Mouse (Mus musculus): ENCODE results near the gene Pacsin2. TPM values are rescaled to one million over a fixed set of nuclear protein-coding genes. Genes with fewer than 3 reads are reported as not detected.
"Not testable (repeated sequence)": the region's sequence is repeated elsewhere in the genome, so short reads cannot be mapped to it uniquely, and the experiment has no call there.

The Pacsin2 gene
- polyA plus RNA-seq, 1 experiment, result 8.8 TPM

- Histone ChIP-seq H3K4me1 (ENCODE audit: control insufficient read depth) (peaks cover 49% of the 10 kb centered on the region), H3K4me3 (replicated peaks) (no peak overlapping the region), H3K36me3 (ENCODE audit: control insufficient read depth) (no peaks in the 10 kb centered on the region), H3K27me3 (ENCODE audit: control insufficient read depth) (peaks cover 7% of the 10 kb centered on the region), H3K9me3 (ENCODE audit: control insufficient read depth, low read length) (no peaks in the 10 kb centered on the region)
- TF ChIP-seq TAL1 (IDR thresholded peaks at IDR 0.05; ENCODE audit: low read length), result no peak
- no peak for TF ChIP-seq GATA1 (IDR thresholded peaks at IDR 0.05; ENCODE audit: low read length)
Observed at GRCm38 (mm10) chr15:83470443-83470842, 6.0 kb upstream of the Pacsin2 start.

- peaks cover 49% of the 10 kb centered on the region for H3K4me1 ChIP-seq (ENCODE audit: control insufficient read depth)
- peaks cover 2% of the 10 kb centered on the region; the same call in 1 of the 2 replicates for H3K9me3 ChIP-seq (ENCODE audit: control insufficient read depth, low read length)
- TF ChIP-seq TAL1 (IDR thresholded peaks at IDR 0.05; ENCODE audit: low read length), result no peak
- TF ChIP-seq GATA1 (IDR thresholded peaks at IDR 0.05; ENCODE audit: low read length), result no peak
- H3K27me3 ChIP-seq (ENCODE audit: control insufficient read depth), result peaks cover 7% of the 10 kb centered on the region
- H3K4me3 ChIP-seq (replicated peaks), result no peak overlapping the region
- no peaks in the 10 kb centered on the region for H3K36me3 ChIP-seq (ENCODE audit: control insufficient read depth)
Observed at GRCm38 (mm10) chr15:83469279-83469821, 4.9 kb upstream of the Pacsin2 start.

- H3K27me3 ChIP-seq (ENCODE audit: control insufficient read depth), result peaks cover 7% of the 10 kb centered on the region
- H3K36me3 ChIP-seq (ENCODE audit: control insufficient read depth), result peaks cover 3% of the 10 kb centered on the region
- peaks cover 49% of the 10 kb centered on the region for H3K4me1 ChIP-seq (ENCODE audit: control insufficient read depth)
- no peak for TF ChIP-seq TAL1 (IDR thresholded peaks at IDR 0.05; ENCODE audit: low read length)
- TF ChIP-seq GATA1 (IDR thresholded peaks at IDR 0.05; ENCODE audit: low read length), result no peak
- H3K9me3 ChIP-seq (ENCODE audit: control insufficient read depth, low read length), result peaks cover 2% of the 10 kb centered on the region; the same call in 1 of the 2 replicates
- no peak overlapping the region for H3K4me3 ChIP-seq (replicated peaks)
Observed at GRCm38 (mm10) chr15:83467232-83467966, 3.0 kb upstream of the Pacsin2 start.

- peaks cover 2% of the 10 kb centered on the region; the same call in 1 of the 2 replicates for H3K9me3 ChIP-seq (ENCODE audit: control insufficient read depth, low read length)
- H3K36me3 ChIP-seq (ENCODE audit: control insufficient read depth), result peaks cover 7% of the 10 kb centered on the region
- H3K27me3 ChIP-seq (ENCODE audit: control insufficient read depth), result peaks cover 7% of the 10 kb centered on the region
- H3K4me1 ChIP-seq (ENCODE audit: control insufficient read depth), result peaks cover 46% of the 10 kb centered on the region
- TF ChIP-seq TAL1 (IDR thresholded peaks at IDR 0.05; ENCODE audit: low read length) (no peak), GATA1 (IDR thresholded peaks at IDR 0.05; ENCODE audit: low read length) (no peak)
- H3K4me3 ChIP-seq (replicated peaks), result no peak overlapping the region
Observed at GRCm38 (mm10) chr15:83466331-83466730, 1.9 kb upstream of the Pacsin2 start.

GRCm38 (mm10) chr15:83464905-83465650, 672 bp upstream of the Pacsin2 start:
- H3K27me3 ChIP-seq (ENCODE audit: control insufficient read depth), result peaks cover 7% of the 10 kb centered on the region
- peaks cover 2% of the 10 kb centered on the region; the same call in 1 of the 2 replicates for H3K9me3 ChIP-seq (ENCODE audit: control insufficient read depth, low read length)
- peaks cover 18% of the 10 kb centered on the region for H3K36me3 ChIP-seq (ENCODE audit: control insufficient read depth)
- no peak for TF ChIP-seq TAL1 (IDR thresholded peaks at IDR 0.05; ENCODE audit: low read length)
- TF ChIP-seq GATA1 (IDR thresholded peaks at IDR 0.05; ENCODE audit: low read length), result no peak
- H3K4me1 ChIP-seq (ENCODE audit: control insufficient read depth), result peaks cover 51% of the 10 kb centered on the region
- peak overlapping the region; percentile 93 for H3K4me3 ChIP-seq (replicated peaks)

GRCm38 (mm10) chr15:83463369-83464082, 880 bp downstream of the Pacsin2 start:
- TF ChIP-seq TAL1 (IDR thresholded peaks at IDR 0.05; ENCODE audit: low read length) (no peak), GATA1 (IDR thresholded peaks at IDR 0.05; ENCODE audit: low read length) (no peak)
- Histone ChIP-seq H3K36me3 (ENCODE audit: control insufficient read depth) (peaks cover 20% of the 10 kb centered on the region), H3K4me3 (replicated peaks) (peak overlapping the region; percentile 93), H3K4me1 (ENCODE audit: control insufficient read depth) (peaks cover 46% of the 10 kb centered on the region), H3K27me3 (ENCODE audit: control insufficient read depth) (no peaks in the 10 kb centered on the region), H3K9me3 (ENCODE audit: control insufficient read depth, low read length) (peaks cover 2% of the 10 kb centered on the region; the same call in 1 of the 2 replicates)

- peak overlapping the region; percentile 93 for H3K4me3 ChIP-seq (replicated peaks)
- H3K36me3 ChIP-seq (ENCODE audit: control insufficient read depth), result peaks cover 23% of the 10 kb centered on the region
- peaks cover 50% of the 10 kb centered on the region for H3K4me1 ChIP-seq (ENCODE audit: control insufficient read depth)
- not testable (repeated sequence) for H3K27me3 ChIP-seq (ENCODE audit: control insufficient read depth); H3K9me3 ChIP-seq (ENCODE audit: control insufficient read depth, low read length)
Observed at GRCm38 (mm10) chr15:83462349-83462748, 2.1 kb downstream of the Pacsin2 start.

- H3K27me3 ChIP-seq (ENCODE audit: control insufficient read depth), result no peaks in the 10 kb centered on the region
- H3K4me1 ChIP-seq (ENCODE audit: control insufficient read depth), result peaks cover 47% of the 10 kb centered on the region
- H3K4me3 ChIP-seq (replicated peaks), result no peak overlapping the region
- TF ChIP-seq TAL1 (IDR thresholded peaks at IDR 0.05; ENCODE audit: low read length) (no peak), GATA1 (IDR thresholded peaks at IDR 0.05; ENCODE audit: low read length) (no peak)
- H3K36me3 ChIP-seq (ENCODE audit: control insufficient read depth), result peaks cover 28% of the 10 kb centered on the region
- peaks cover 2% of the 10 kb centered on the region; the same call in 1 of the 2 replicates for H3K9me3 ChIP-seq (ENCODE audit: control insufficient read depth, low read length)
Observed at GRCm38 (mm10) chr15:83460891-83461290, 3.5 kb downstream of the Pacsin2 start.

Data from erythroblast, embryonic 14.5 days (primary cell).